Mouse (Mus musculus): Measurements from ENCODE around the gene Strbp. TPM values are rescaled to one million over a fixed set of nuclear protein-coding genes. Genes with fewer than 3 reads are reported as not detected.

The Strbp gene
- polyA plus RNA-seq, 1 experiment from 2014 or later, result 30.2 TPM

GRCm38 (mm10) chr2:37451667-37452375 is 251.8 kb downstream of the Strbp start:
- Histone ChIP-seq H3K27me3 (ENCODE audit: control insufficient read depth, insufficient read depth, low read length) (no peaks in the 10 kb centered on the region), H3K4me3 (ENCODE audit: control insufficient read depth in 1 of 2, insufficient read depth in 1 of 2, low read depth in 1 of 2, low read length in 2 of 2) (peak overlapping the region; percentile 76 to 92), H3K9me3 (ENCODE audit: control insufficient read depth, low read length) (no peaks in the 10 kb centered on the region), H3K9ac (ENCODE audit: low read length) (peak overlapping the region; percentile 91), H3K4me2 (ENCODE audit: low read length) (peak overlapping the region; percentile 63), H3K36me3 (ENCODE audit: control insufficient read depth, insufficient read depth, low read length) (no peaks in the 10 kb centered on the region), H3K4me1 (ENCODE audit: control insufficient read depth in 2 of 2, insufficient read depth in 2 of 2, low read length in 2 of 2) (peaks cover 0 to 6% of the 10 kb centered on the region in 2 experiments; a peak in 2 of 4 replicates), H3K27ac (replicated peaks in 1 of 2; ENCODE audit: control insufficient read depth in 1 of 2, insufficient read depth in 1 of 2, low read depth in 2 of 2, low read length in 2 of 2) (peak overlapping the region; percentile 76 to 78)
- ATAC-seq (ENCODE audit: insufficient number of reproducible peaks, insufficient read depth, low FRiP score, low read depth), result peak; percentile 97
- 9% methylated on average over 34 of the region's 44 CpGs for WGBS

GRCm38 (mm10) chr2:37442611-37443591 is 260.8 kb downstream of the Strbp start, which contains the start of the genes Zbtb26, Zbtb6 and Rabgap1:
Gene Zbtb26 (minus strand): TSS chr2:37443135.
Gene Zbtb6 (minus strand): TSS chr2:37443171.
Gene Rabgap1 (plus strand): TSS chr2:37443279.
- Histone ChIP-seq H3K36me3 (ENCODE audit: control insufficient read depth, insufficient read depth, low read length) (peaks cover 6% of the 10 kb centered on the region; the same call in 1 of the 2 replicates), H3K27me3 (ENCODE audit: control insufficient read depth, insufficient read depth, low read length) (no peaks in the 10 kb centered on the region), H3K4me1 (ENCODE audit: control insufficient read depth in 2 of 2, insufficient read depth in 2 of 2, low read length in 2 of 2) (peaks cover 0 to 13% of the 10 kb centered on the region in 2 experiments; a peak in 1 of 4 replicates), H3K9ac (ENCODE audit: low read length) (peak within 1 kb of the TSS; percentile 88), H3K27ac (replicated peaks in 1 of 2; ENCODE audit: control insufficient read depth in 1 of 2, insufficient read depth in 1 of 2, low read depth in 2 of 2, low read length in 2 of 2) (peak within 1 kb of the TSS; percentile 74 to 94), H3K4me2 (ENCODE audit: low read length) (peak within 1 kb of the TSS; percentile 75), H3K4me3 (ENCODE audit: control insufficient read depth in 1 of 2, insufficient read depth in 1 of 2, low read depth in 1 of 2, low read length in 2 of 2) (peak within 1 kb of the TSS; percentile 78 to 99), H3K9me3 (ENCODE audit: control insufficient read depth, low read length) (no peaks in the 10 kb centered on the region)
- WGBS, result under 1% methylated on average over 51 of the region's 51 CpGs
- ATAC-seq (ENCODE audit: insufficient number of reproducible peaks, insufficient read depth, low FRiP score, low read depth), result peak; percentile 97

Small RNA genes lying within 50 kb of the gene (microRNA-seq; reads per million reads assigned to microRNA genes)
- 3.1 reads per million, percentile 5 among the genes with 10 or more reads in this experiment for gene Mir5128

Other genes starting within 250 kb of the Strbp start
- gene Gpr21, start 187.5 kb downstream of the Strbp start, polyA plus RNA-seq (2014; fragmentation: Nextera tagmentation; extraction: Ambion mirVana), result 1.3 and 1.7 TPM in 2 replicates
- 2.2 and 2.4 TPM in 2 replicates for gene Crb2, start 72.4 kb upstream of the Strbp start, polyA plus RNA-seq (2014; fragmentation: Nextera tagmentation; extraction: Ambion mirVana)

All from heart, embryonic 14.5 days (tissue).